Mouse (Mus musculus): ENCODE measurements around the gene Plb1. TPM values are rescaled to one million over a fixed set of nuclear protein-coding genes. Genes with fewer than 3 reads are reported as not detected.

The Plb1 gene
- total and polyA plus RNA-seq, 3 experiments = 0.51 to 2.3 (median 0.66) TPM

GRCm38 (mm10) chr5:32350551-32351256 lies 118.2 kb downstream of the Plb1 start:
- H3K4me2 ChIP-seq (ENCODE audit: insufficient read depth, low read depth, poor library complexity, severe bottlenecking) = no peak overlapping the region
- DNase-seq (ENCODE audit: extremely low read depth) = no peak
- no peaks in the 10 kb centered on the region for H3K36me3 ChIP-seq (replicated peaks in 1 of 2; ENCODE audit: control insufficient read depth in 1 of 2, insufficient read depth in 1 of 2, low read length in 1 of 2)
- H3K27ac ChIP-seq (ENCODE audit: insufficient read depth, low read depth) = no peak overlapping the region
- H3K4me1 ChIP-seq (ENCODE audit: control insufficient read depth in 1 of 2, insufficient read depth in 2 of 2) = peaks cover 0 to 8% of the 10 kb centered on the region in 2 experiments; a peak in 2 of 4 replicates
- dilution Hi-C loops (cut with MboI; ENCODE audit: extremely low pct_ligation_motif_present, extremely low pct_unique_long_range_greater_than_20kb, low sequenced_read_pairs) (no loop called here), in situ Hi-C loops (cut with MboI; ENCODE audit: low pct_ligation_motif_present, low pct_unique_long_range_greater_than_20kb, low sequenced_read_pairs) (no loop called here)
- no peak overlapping the region for H3K4me3 ChIP-seq (replicated peaks in 1 of 3; ENCODE audit: low read depth in 2 of 3, low read length in 2 of 3, poor library complexity in 1 of 3)
- H3K27me3 ChIP-seq (replicated peaks) = no peaks in the 10 kb centered on the region
- TF ChIP-seq POLR2AphosphoS2 (IDR thresholded peaks at IDR 0.05; ENCODE audit: low read depth, low read length) = no peak
- TF ChIP-seq RAD21 (IDR thresholded peaks at IDR 0.05; ENCODE audit: low read depth, low read length) = no peak
- no peak for TF ChIP-seq TBP (conservative IDR thresholded peaks at IDR 0.05; ENCODE audit: low read depth, low read length)
- no peak for TF ChIP-seq MYC (IDR thresholded peaks at IDR 0.05; ENCODE audit: low read depth, low read length)
- no peak for TF ChIP-seq JUN (IDR thresholded peaks at IDR 0.05; ENCODE audit: insufficient read depth, low read depth, low read length)
- TF ChIP-seq SMC3 (IDR thresholded peaks at IDR 0.05; ENCODE audit: low read depth, low read length) = no peak
- no peak for TF ChIP-seq ELF1 (IDR thresholded peaks at IDR 0.05; ENCODE audit: low read depth, low read length)
- no peak for TF ChIP-seq E2F4 (IDR thresholded peaks at IDR 0.05; ENCODE audit: insufficient replicate concordance, low read depth, low read length)
- no peak for TF ChIP-seq ZC3H11A (IDR thresholded peaks at IDR 0.05; ENCODE audit: low read depth, low read length)
- no peak for TF ChIP-seq BHLHE40 (IDR thresholded peaks at IDR 0.05; ENCODE audit: low read depth, low read length)
- no peak for TF ChIP-seq ZMIZ1 (IDR thresholded peaks at IDR 0.05; ENCODE audit: low read depth, low read length)
- TF ChIP-seq CHD2 (IDR thresholded peaks at IDR 0.05; ENCODE audit: low read length) = no peak
- no peak for TF ChIP-seq MEF2A (IDR thresholded peaks at IDR 0.05; ENCODE audit: borderline replicate concordance, low read depth, low read length)
- TF ChIP-seq NELFE (IDR thresholded peaks at IDR 0.05; ENCODE audit: low read depth, low read length) = no peak
- H3K9ac ChIP-seq (ENCODE audit: insufficient read depth, low read depth) = no peak overlapping the region
- H3K9me3 ChIP-seq (replicated peaks; ENCODE audit: low read length) = no peaks in the 10 kb centered on the region
- no peaks in the 10 kb centered on the region for H3K79me2 ChIP-seq (replicated peaks; ENCODE audit: control insufficient read depth, extremely low read depth, insufficient read depth, poor library complexity, severe bottlenecking)

DNA sequence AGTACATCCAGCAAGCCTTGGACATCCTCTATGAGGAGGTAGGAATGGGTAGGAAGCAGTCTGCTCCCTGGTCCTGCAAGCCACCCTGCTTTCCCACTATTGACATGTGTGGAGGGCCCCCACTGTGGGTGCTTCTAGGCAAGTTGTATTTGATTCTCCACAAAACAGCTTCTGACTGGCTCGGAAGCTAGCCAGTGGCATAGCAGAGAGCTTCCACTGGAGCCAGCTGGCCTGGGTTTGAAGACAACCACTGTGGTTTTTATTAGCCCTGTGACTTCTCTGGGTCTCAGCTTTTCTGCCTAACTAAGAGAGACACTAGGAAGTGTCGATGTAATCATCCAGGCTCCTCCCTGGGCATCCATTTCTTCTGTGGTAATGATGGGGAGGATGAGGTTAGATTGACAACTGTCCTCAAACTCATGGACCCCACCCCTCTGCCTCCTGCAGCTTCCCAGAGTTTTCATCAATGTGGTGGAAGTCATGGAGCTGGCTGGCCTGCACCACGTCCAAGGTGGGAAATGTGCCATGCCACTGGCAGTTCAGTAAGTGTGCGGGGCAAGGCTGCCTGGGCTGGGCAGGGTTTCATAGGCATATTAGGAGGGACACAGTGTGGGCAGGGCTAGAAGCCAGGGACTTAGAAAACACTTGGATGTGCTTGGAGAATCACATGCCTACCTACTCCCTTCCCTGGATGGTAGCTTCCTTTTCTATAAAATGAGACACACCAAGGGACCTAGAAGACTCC lies 119.4 kb downstream of the Plb1 start:
- no peak overlapping the region for H3K4me3 ChIP-seq (replicated peaks in 1 of 3; ENCODE audit: low read depth in 2 of 3, low read length in 2 of 3, poor library complexity in 1 of 3)
- in situ Hi-C loops (cut with MboI; ENCODE audit: low pct_ligation_motif_present, low pct_unique_long_range_greater_than_20kb, low sequenced_read_pairs) (no loop called here), dilution Hi-C loops (cut with MboI; ENCODE audit: extremely low pct_ligation_motif_present, extremely low pct_unique_long_range_greater_than_20kb, low sequenced_read_pairs) (no loop called here)
- H3K9me3 ChIP-seq (replicated peaks; ENCODE audit: low read length) = no peaks in the 10 kb centered on the region
- H3K4me1 ChIP-seq (ENCODE audit: control insufficient read depth in 1 of 2, insufficient read depth in 2 of 2) = peaks cover 0 to 8% of the 10 kb centered on the region in 2 experiments; a peak in 2 of 4 replicates
- no peak overlapping the region for H3K9ac ChIP-seq (ENCODE audit: insufficient read depth, low read depth)
- no peaks in the 10 kb centered on the region for H3K27me3 ChIP-seq (replicated peaks)
- TF ChIP-seq CHD2 (IDR thresholded peaks at IDR 0.05; ENCODE audit: low read length) (no peak), JUN (IDR thresholded peaks at IDR 0.05; ENCODE audit: insufficient read depth, low read depth, low read length) (no peak), GABPA (IDR thresholded peaks at IDR 0.05; ENCODE audit: insufficient replicate concordance, low read depth, low read length) (no peak), TBP (conservative IDR thresholded peaks at IDR 0.05; ENCODE audit: low read depth, low read length) (no peak), NELFE (IDR thresholded peaks at IDR 0.05; ENCODE audit: low read depth, low read length) (no peak), USF1 (IDR thresholded peaks at IDR 0.05; ENCODE audit: low read depth, low read length) (no peak), MXI1 (IDR thresholded peaks at IDR 0.05; ENCODE audit: low read depth, low read length) (no peak), MAZ (IDR thresholded peaks at IDR 0.05; ENCODE audit: low read depth, low read length) (no peak), ZKSCAN1 (IDR thresholded peaks at IDR 0.05; ENCODE audit: borderline replicate concordance, low read depth, low read length) (no peak), USF2 (conservative IDR thresholded peaks at IDR 0.05; ENCODE audit: low read depth, low read length) (no peak), MYC (IDR thresholded peaks at IDR 0.05; ENCODE audit: low read depth, low read length) (no peak), BHLHE40 (IDR thresholded peaks at IDR 0.05; ENCODE audit: low read depth, low read length) (no peak), EP300 (IDR thresholded peaks at IDR 0.05; ENCODE audit: low read length) (no peak), MAX (IDR thresholded peaks at IDR 0.05; ENCODE audit: low read length) (no peak), POLR2AphosphoS2 (IDR thresholded peaks at IDR 0.05; ENCODE audit: low read depth, low read length) (no peak), ZNF384 (IDR thresholded peaks at IDR 0.05; ENCODE audit: low read depth, low read length) (no peak), HCFC1 (IDR thresholded peaks at IDR 0.05; ENCODE audit: low read depth, low read length) (no peak), CTCF (conservative IDR thresholded peaks at IDR 0.05 in 1 of 2, IDR thresholded peaks at IDR 0.05 in 1 of 2; ENCODE audit: low read depth in 2 of 2, low read length in 2 of 2) (no peak), SMC3 (IDR thresholded peaks at IDR 0.05; ENCODE audit: low read depth, low read length) (no peak), SIN3A (IDR thresholded peaks at IDR 0.05; ENCODE audit: low read length) (no peak)
- no peak overlapping the region for H3K27ac ChIP-seq (ENCODE audit: insufficient read depth, low read depth)
- H3K4me2 ChIP-seq (ENCODE audit: insufficient read depth, low read depth, poor library complexity, severe bottlenecking) = no peak overlapping the region
- no peaks in the 10 kb centered on the region for H3K79me2 ChIP-seq (replicated peaks; ENCODE audit: control insufficient read depth, extremely low read depth, insufficient read depth, poor library complexity, severe bottlenecking)
- no peak for DNase-seq (ENCODE audit: extremely low read depth)
- H3K36me3 ChIP-seq (replicated peaks in 1 of 2; ENCODE audit: control insufficient read depth in 1 of 2, insufficient read depth in 1 of 2, low read length in 1 of 2) = no peaks in the 10 kb centered on the region
